Mouse (Mus musculus) kidney, postnatal 0 days (tissue): ENCODE results near the gene Cnot10. TPM values are rescaled to one million over a fixed set of nuclear protein-coding genes. Genes with fewer than 3 reads are reported as not detected.

ENCODE experiments used
- ATAC-seq: fragments of 200-750 bp; cut with Nextera tagmentation; replicated peaks from 2 replicates; pipeline ENCODE4 v1.8.0; 2017; ENCODE audit warnings: low read depth, moderate number of reproducible peaks, moderate TSS enrichment, moderate library complexity; ENCODE audit not compliant: low FRiP score
- DNase-seq: peaks from one replicate; pipeline ENCODE4 v3.0.0-alpha.2; 2016; ENCODE audit warnings: low spot score
- H3K27ac ChIP-seq: fragments of 300-500 bp; sonication (generic); 2 replicates; pipeline ENCODE4 v1.5.1; 2014; ENCODE audit warnings: mild to moderate bottlenecking
- H3K27me3 ChIP-seq: fragments of 300-500 bp; sonication (generic); 2 replicates; pipeline ENCODE4 v1.6.1; 2014; ENCODE audit warnings: low read length, mixed read lengths; ENCODE audit not compliant: insufficient read depth
- H3K36me3 ChIP-seq: fragments of 300-500 bp; sonication (generic); 2 replicates; pipeline ENCODE4 v1.6.1; 2014; ENCODE audit warnings: low read length, mixed read lengths; ENCODE audit not compliant: insufficient read depth
- H3K4me1 ChIP-seq: fragments of 300-500 bp; sonication (generic); replicated peaks from 2 replicates; pipeline ENCODE4 v1.6.1; 2014; ENCODE audit warnings: antibody characterized with exemption, low read length, mixed read lengths; ENCODE audit not compliant: insufficient read depth
- H3K4me2 ChIP-seq: fragments of 300-500 bp; sonication (generic); 2 replicates; pipeline ENCODE4 v1.6.1; 2014; ENCODE audit warnings: mild to moderate bottlenecking, low read length, moderate library complexity, mixed read lengths
- H3K4me3 ChIP-seq: fragments of 300-500 bp; sonication (generic); replicated peaks from 2 replicates; pipeline ENCODE4 v1.5.1; 2014; ENCODE audit warnings: low read depth, low read length
- H3K9ac ChIP-seq: fragments of 300-500 bp; sonication (generic); 2 replicates; pipeline ENCODE4 v1.6.1; 2014; ENCODE audit warnings: low read depth, low read length
- H3K9me3 ChIP-seq: fragments of 300-500 bp; sonication (generic); replicated peaks from 2 replicates; pipeline ENCODE4 v1.6.1; 2016; ENCODE audit warnings: low read length, inconsistent platforms, mixed read lengths
- CTCF ChIP-seq: IDR thresholded peaks from 2 replicates; pipeline ENCODE4 v1.5.1; 2016; ENCODE audit warnings: antibody characterized with exemption, low read depth, mild to moderate bottlenecking, moderate library complexity
- WGBS: fragments of 180-500 bp; shearing (Covaris S2); extraction: QIAGEN DNeasy Blood & Tissue Kit; methylation state at CpG from one replicate; pipeline ENCODE4 v1.1.7; 2014; 5-methylcytosine and 5-hydroxymethylcytosine counted together
- polyA plus RNA-seq: library from polyadenylated mRNA; unstranded; fragments of >200 nt; fragmentation: Nextera tagmentation; extraction: Ambion mirVana; gene quantifications from 2 replicates; pipeline ENCODE4 v1.2.1, GENCODE M21; 2015

The Cnot10 gene
- polyA plus RNA-seq, 1 experiment from 2014 or later, result 45.7 TPM

DNA sequence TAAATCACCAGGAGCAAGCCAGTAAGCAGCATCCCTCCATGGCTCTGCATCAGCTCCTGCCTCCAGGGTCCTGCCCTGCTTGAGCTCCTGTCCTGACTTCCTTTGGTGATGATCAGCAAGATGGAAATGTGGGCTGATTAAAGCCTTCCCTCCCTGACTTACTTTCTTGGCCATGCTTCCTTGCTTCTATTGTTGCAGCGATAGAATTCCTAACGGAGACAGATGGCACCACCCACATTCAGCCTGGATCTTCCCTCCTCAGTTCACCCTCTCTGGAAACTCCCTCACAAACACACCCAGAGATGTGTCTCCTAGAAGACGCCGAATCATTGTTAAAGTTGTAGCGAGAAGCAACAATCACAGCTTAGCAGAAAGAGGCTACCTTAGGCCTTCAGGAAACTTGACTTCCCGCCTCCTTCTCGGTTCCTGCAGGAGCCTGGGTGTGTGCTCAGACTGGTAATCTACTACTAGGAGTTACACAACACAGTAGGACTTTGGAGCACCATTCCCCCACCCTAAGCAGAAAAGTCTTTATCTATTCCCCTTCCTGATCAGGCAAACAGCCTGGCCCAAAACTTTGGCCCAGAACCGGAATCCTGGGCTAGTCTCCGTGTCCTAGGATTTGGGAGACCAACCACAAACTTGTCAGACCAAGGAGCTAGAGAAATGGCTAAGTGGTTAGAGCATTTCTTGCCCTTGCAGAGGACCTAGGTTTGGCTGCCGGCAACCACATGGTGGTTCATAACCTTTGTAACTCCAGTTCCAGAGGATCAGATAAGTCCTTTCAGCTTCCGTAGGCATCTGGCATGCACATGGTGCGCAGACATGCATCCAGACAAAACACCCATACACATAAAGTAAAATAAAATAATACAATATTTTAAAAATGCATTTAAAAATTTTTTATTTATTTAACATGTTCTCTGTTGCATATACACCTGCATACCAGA is 6.8 kb upstream of the Cnot10 start:
- H3K4me2 ChIP-seq, result no peak overlapping the region
- WGBS, result 86% methylated on average over 12 of the region's 12 CpGs
- no peak for ATAC-seq
- H3K9ac ChIP-seq, result no peak overlapping the region
- no peak overlapping the region for H3K27ac ChIP-seq
- no peaks in the 10 kb centered on the region for H3K9me3 ChIP-seq
- H3K36me3 ChIP-seq, result no peaks in the 10 kb centered on the region
- no peaks in the 10 kb centered on the region for H3K27me3 ChIP-seq
- TF ChIP-seq CTCF, result no peak
- no peak overlapping the region for H3K4me3 ChIP-seq
- no peak for DNase-seq
- H3K4me1 ChIP-seq, result no peaks in the 10 kb centered on the region

GRCm38 (mm10) chr9:114639186-114639748 is 717 bp downstream of the Cnot10 start:
- no peak for TF ChIP-seq CTCF
- ATAC-seq, result no peak
- Histone ChIP-seq H3K4me2 (peak overlapping the region; percentile 79), H3K9me3 (no peaks in the 10 kb centered on the region), H3K36me3 (no peaks in the 10 kb centered on the region), H3K27me3 (no peaks in the 10 kb centered on the region), H3K4me3 (peak overlapping the region; percentile 88), H3K9ac (peak overlapping the region; percentile 85), H3K4me1 (no peaks in the 10 kb centered on the region; the same call in 1 of the 2 replicates), H3K27ac (peak overlapping the region; percentile 93)
- WGBS, result 12% methylated on average over 18 of the region's 18 CpGs
- DNase-seq, result no peak

GRCm38 (mm10) chr9:114636751-114637150 is 3.2 kb downstream of the Cnot10 start:
- H3K4me2 ChIP-seq, result no peak overlapping the region
- no peaks in the 10 kb centered on the region for H3K9me3 ChIP-seq
- no peak overlapping the region for H3K9ac ChIP-seq
- TF ChIP-seq CTCF, result no peak
- no peak overlapping the region for H3K27ac ChIP-seq
- no peak overlapping the region for H3K4me3 ChIP-seq
- ATAC-seq (no peak), DNase-seq (no peak)
- H3K27me3 ChIP-seq, result no peaks in the 10 kb centered on the region
- H3K36me3 ChIP-seq, result peaks cover 3% of the 10 kb centered on the region; the same call in 1 of the 2 replicates
- peaks cover 4% of the 10 kb centered on the region for H3K4me1 ChIP-seq
- WGBS, result 92% methylated on average over 3 of the region's 3 CpGs

DNA sequence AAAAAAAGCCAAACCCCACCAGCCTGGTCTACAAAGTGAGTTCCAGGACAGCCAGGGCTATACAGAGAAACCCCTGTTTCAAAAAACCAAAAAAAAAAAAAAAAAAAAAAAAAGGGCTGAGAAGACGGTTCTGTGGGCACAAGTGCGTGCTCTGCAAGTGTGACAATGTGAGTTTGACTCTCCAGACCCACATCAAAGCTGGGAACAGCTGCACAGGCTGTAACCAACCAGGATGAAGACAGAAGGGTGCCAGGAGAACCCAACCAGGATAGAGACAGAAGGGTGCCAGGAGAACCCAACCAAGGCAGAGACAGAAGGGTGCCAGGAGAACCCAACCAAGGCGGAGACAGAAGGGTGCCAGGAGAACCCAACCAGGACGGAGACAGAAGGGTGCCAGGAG is 3.8 kb downstream of the Cnot10 start:
- H3K9me3 ChIP-seq, result no peaks in the 10 kb centered on the region
- no peak overlapping the region for H3K9ac ChIP-seq
- no peak for TF ChIP-seq CTCF
- H3K36me3 ChIP-seq, result peaks cover 6% of the 10 kb centered on the region
- no peak overlapping the region for H3K4me3 ChIP-seq
- peaks cover 4% of the 10 kb centered on the region for H3K4me1 ChIP-seq
- WGBS, result 95% methylated on average over 4 of the region's 4 CpGs
- no peak overlapping the region for H3K27ac ChIP-seq
- H3K27me3 ChIP-seq, result no peaks in the 10 kb centered on the region
- no peak for ATAC-seq
- no peak overlapping the region for H3K4me2 ChIP-seq
- no peak for DNase-seq

GRCm38 (mm10) chr9:114632331-114632730 is 7.7 kb downstream of the Cnot10 start:
- no peak overlapping the region for H3K4me2 ChIP-seq
- H3K27ac ChIP-seq, result no peak overlapping the region
- peaks cover 4% of the 10 kb centered on the region; the same call in 1 of the 2 replicates for H3K4me1 ChIP-seq
- ATAC-seq (no peak), DNase-seq (peak; percentile 13)
- H3K9ac ChIP-seq, result no peak overlapping the region
- no peak overlapping the region for H3K4me3 ChIP-seq
- H3K27me3 ChIP-seq, result no peaks in the 10 kb centered on the region
- no peak for TF ChIP-seq CTCF
- no peaks in the 10 kb centered on the region for H3K9me3 ChIP-seq
- peaks cover 28% of the 10 kb centered on the region for H3K36me3 ChIP-seq
- 40% methylated on average over 4 of the region's 4 CpGs for WGBS

DNA sequence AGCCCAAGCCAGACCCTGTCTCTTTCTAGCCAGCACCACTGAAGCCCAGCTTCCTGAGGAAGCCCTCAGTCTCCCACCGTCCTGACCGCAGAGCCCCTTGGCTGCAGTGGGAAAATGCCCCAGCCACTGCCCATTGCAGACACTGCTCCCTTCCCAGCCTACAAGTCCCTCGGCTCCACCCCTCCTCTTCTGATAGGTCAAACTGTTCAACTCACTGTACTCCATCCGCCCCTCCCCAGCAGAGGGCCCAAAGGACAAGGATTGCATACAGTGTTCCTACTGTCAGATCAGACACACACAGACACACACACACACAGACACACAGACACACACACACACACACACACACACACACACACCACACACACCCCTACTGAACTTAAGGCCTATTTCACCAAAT is 13.3 kb downstream of the Cnot10 start:
- Histone ChIP-seq H3K9ac (no peak overlapping the region), H3K4me2 (no peak overlapping the region), H3K4me1 (no peaks in the 10 kb centered on the region), H3K9me3 (no peaks in the 10 kb centered on the region), H3K4me3 (no peak overlapping the region), H3K27me3 (no peaks in the 10 kb centered on the region), H3K36me3 (peaks cover 63% of the 10 kb centered on the region), H3K27ac (no peak overlapping the region)
- ATAC-seq (no peak), DNase-seq (no peak)
- no peak for TF ChIP-seq CTCF
- 68% methylated on average over 4 of the region's 4 CpGs for WGBS
